Mouse (Mus musculus) liver, embryonic 12.5 days (tissue): ENCODE measurements at regions not wholly inside any gene's neighbourhood (a gene's known extent, or its start where the extent isn't known, plus 50 kb on each side); places are given as distances from the start of the nearest gene placed in this dataset.

Experiments
- ATAC-seq: fragments of 200-750 bp; cut with Nextera tagmentation; 2 replicates; pipeline ENCODE4 v1.8.0; 2017; ENCODE audit warnings: moderate number of reproducible peaks, mild to moderate bottlenecking, moderate library complexity
- H3K27ac ChIP-seq: fragments of 300-500 bp; sonication (generic); 2 replicates; pipeline ENCODE4 v1.5.1; 2016; ENCODE audit warnings: mild to moderate bottlenecking
- H3K27me3 ChIP-seq: fragments of 300-500 bp; sonication (generic); replicated peaks from 2 replicates; pipeline ENCODE4 v1.6.1; 2016; ENCODE audit warnings: mild to moderate bottlenecking, moderate library complexity
- H3K36me3 ChIP-seq: fragments of 300-500 bp; sonication (generic); 2 replicates; pipeline ENCODE4 v1.6.1; 2016; ENCODE audit warnings: mild to moderate bottlenecking, moderate library complexity
- H3K4me1 ChIP-seq: fragments of 300-500 bp; sonication (generic); 2 replicates; pipeline ENCODE4 v1.6.1; 2016
- H3K4me2 ChIP-seq: fragments of 300-500 bp; sonication (generic); 2 replicates; pipeline ENCODE4 v1.6.1; 2016; ENCODE audit warnings: mild to moderate bottlenecking, moderate library complexity
- H3K4me3 ChIP-seq: fragments of 300-500 bp; sonication (generic); 2 replicates; pipeline ENCODE4 v1.5.1; 2016; ENCODE audit warnings: mild to moderate bottlenecking, moderate library complexity
- H3K9ac ChIP-seq: fragments of 300-500 bp; sonication (generic); 2 replicates; pipeline ENCODE4 v1.6.1; 2016; ENCODE audit warnings: mild to moderate bottlenecking, moderate library complexity
- H3K9me3 ChIP-seq: fragments of 300-500 bp; sonication (generic); replicated peaks from 2 replicates; pipeline ENCODE4 v1.6.1; 2016; ENCODE audit warnings: mild to moderate bottlenecking, moderate library complexity
- WGBS: fragments of 180-500 bp; shearing (Covaris S2); methylation state at CpG from one replicate; pipeline ENCODE4 v1.1.7; 2016; ENCODE audit not compliant: insufficient replicate concordance; 5-methylcytosine and 5-hydroxymethylcytosine counted together

- ATAC-seq = no peak
- Histone ChIP-seq H3K27ac (no peak overlapping the region), H3K9me3 (no peaks in the 10 kb centered on the region), H3K9ac (no peak overlapping the region), H3K4me1 (0 out of 2 replicates have a peak, but pooled peaks cover 6% of the 10 kb centered on the region), H3K27me3 (no peaks in the 10 kb centered on the region), H3K4me3 (no peak overlapping the region), H3K36me3 (no peaks in the 10 kb centered on the region), H3K4me2 (no peak overlapping the region)
Observed at GRCm38 (mm10) chr14:14640557-14640956, 61.5 kb upstream of the Slc4a7 start.

- Histone ChIP-seq H3K27ac (no peak overlapping the region), H3K27me3 (no peaks in the 10 kb centered on the region), H3K4me3 (no peak overlapping the region), H3K4me2 (no peak overlapping the region), H3K36me3 (no peaks in the 10 kb centered on the region), H3K4me1 (0 out of 2 replicates have a peak, but pooled peaks cover 6% of the 10 kb centered on the region), H3K9me3 (no peaks in the 10 kb centered on the region), H3K9ac (no peak overlapping the region)
- WGBS = 80% methylated on average over 3 of the region's 3 CpGs
- no peak for ATAC-seq
Observed at GRCm38 (mm10) chr14:14643533-14643932, 58.5 kb upstream of the Slc4a7 start.

- Histone ChIP-seq H3K27me3 (no peaks in the 10 kb centered on the region), H3K4me2 (no peak overlapping the region), H3K4me3 (no peak overlapping the region), H3K9ac (no peak overlapping the region), H3K36me3 (no peaks in the 10 kb centered on the region), H3K27ac (no peak overlapping the region), H3K4me1 (0 out of 2 replicates have a peak, but pooled peaks cover 6% of the 10 kb centered on the region), H3K9me3 (no peaks in the 10 kb centered on the region)
- no peak for ATAC-seq
- 30% methylated on average over 3 of the region's 3 CpGs for WGBS
Observed at GRCm38 (mm10) chr14:14645084-14645483, 57.0 kb upstream of the Slc4a7 start.
